Mouse (Mus musculus) myocyte (in vitro differentiated cells): ENCODE measurements around the gene Rnf207. TPM values are rescaled to one million over a fixed set of nuclear protein-coding genes. Genes with fewer than 3 reads are reported as not detected.

Experiments
- H3K27me3 ChIP-seq: one replicate; pipeline ENCODE4 v1.6.1; 2011; ENCODE audit not compliant: control insufficient read depth, insufficient read depth, insufficient read length
- H3K36me3 ChIP-seq: one replicate; pipeline ENCODE4 v1.6.1; 2011; ENCODE audit not compliant: control insufficient read depth, insufficient read depth
- H3K4me2 ChIP-seq: one replicate; pipeline ENCODE4 v1.6.1; 2011; ENCODE audit warnings: low read depth, control low read depth
- H3K4me3 ChIP-seq: one replicate; pipeline ENCODE4 v1.5.1; 2011; ENCODE audit warnings: mild to moderate bottlenecking, control low read depth, moderate library complexity
- H3K79me2 ChIP-seq: one replicate; pipeline ENCODE4 v1.6.1; 2011; ENCODE audit not compliant: control insufficient read depth, insufficient read depth
- H3ac ChIP-seq: one replicate; pipeline ENCODE4 v1.6.1; 2011; ENCODE audit not compliant: control insufficient read depth, insufficient read length
- CEBPB ChIP-seq: IDR thresholded peaks from 2 replicates; pipeline ENCODE4 v1.6.1; 2011; ENCODE audit warnings: mild to moderate bottlenecking, moderate library complexity; ENCODE audit not compliant: poor library complexity, insufficient read depth, severe bottlenecking
- E2F4 ChIP-seq: IDR thresholded peaks from one replicate; pipeline ENCODE4 v1.6.1; 2011; ENCODE audit warnings: mild to moderate bottlenecking, control low read depth, moderate library complexity; ENCODE audit not compliant: insufficient read depth
- MAX ChIP-seq: IDR thresholded peaks from one replicate; pipeline ENCODE4 v1.6.1; 2011; ENCODE audit warnings: low read depth, mild to moderate bottlenecking, control low read depth
- MYOD1 ChIP-seq, 3 experiments: IDR thresholded peaks; one replicate each; pipeline ENCODE4 v1.6.1; 2011; ENCODE audit warnings: control low read depth in 2 of 3, low read depth in 2 of 3, mild to moderate bottlenecking in 2 of 3, moderate library complexity in 1 of 3; ENCODE audit not compliant: insufficient read length in 2 of 3, control insufficient read depth in 1 of 3
- MYOG ChIP-seq, 3 experiments: IDR thresholded peaks; one replicate each; pipeline ENCODE4 v1.6.1; 2011; ENCODE audit warnings: control low read depth in 2 of 3, low read depth in 2 of 3, mild to moderate bottlenecking in 2 of 3; ENCODE audit not compliant: insufficient read length in 2 of 3, control insufficient read depth in 1 of 3, insufficient read depth in 1 of 3
- POLR2A ChIP-seq: IDR thresholded peaks from one replicate; pipeline ENCODE4 v1.6.1; 2011; ENCODE audit warnings: low read depth, mild to moderate bottlenecking, control low read depth, moderate library complexity; ENCODE audit not compliant: insufficient read length
- POLR2AphosphoS2 ChIP-seq: IDR thresholded peaks from one replicate; pipeline ENCODE4 v1.6.1; 2011; ENCODE audit warnings: low read depth, control low read depth; ENCODE audit not compliant: insufficient read length
- REST ChIP-seq: IDR thresholded peaks from one replicate; pipeline ENCODE4 v1.6.1; 2011; ENCODE audit warnings: mild to moderate bottlenecking, control low read depth, moderate library complexity; ENCODE audit not compliant: insufficient read depth, insufficient read length
- SRF ChIP-seq: IDR thresholded peaks from one replicate; pipeline ENCODE4 v1.6.1; 2011; ENCODE audit warnings: low read depth; ENCODE audit not compliant: control insufficient read depth, insufficient read length
- TCF12 ChIP-seq: IDR thresholded peaks from one replicate; pipeline ENCODE4 v1.6.1; 2011; ENCODE audit warnings: mild to moderate bottlenecking, control low read depth; ENCODE audit not compliant: poor library complexity, insufficient read depth, severe bottlenecking
- TCF3 ChIP-seq: IDR thresholded peaks from one replicate; pipeline ENCODE4 v1.6.1; 2011; ENCODE audit warnings: low read depth, control low read depth; ENCODE audit not compliant: insufficient read length
- USF1 ChIP-seq: IDR thresholded peaks from one replicate; pipeline ENCODE4 v1.6.1; 2011; ENCODE audit warnings: low read depth, mild to moderate bottlenecking, control low read depth, moderate library complexity
- polyA plus RNA-seq: library from polyadenylated mRNA; unstranded; fragments of >200 nt; fragmentation: generic; extraction: Trizol; gene quantifications from one replicate; pipeline ENCODE4 v1.2.1, GENCODE M21; 2012; ENCODE audit warnings: missing spikeins

Rnf207 gene
- polyA plus RNA-seq, 1 experiment = 0.52 TPM

DNA sequence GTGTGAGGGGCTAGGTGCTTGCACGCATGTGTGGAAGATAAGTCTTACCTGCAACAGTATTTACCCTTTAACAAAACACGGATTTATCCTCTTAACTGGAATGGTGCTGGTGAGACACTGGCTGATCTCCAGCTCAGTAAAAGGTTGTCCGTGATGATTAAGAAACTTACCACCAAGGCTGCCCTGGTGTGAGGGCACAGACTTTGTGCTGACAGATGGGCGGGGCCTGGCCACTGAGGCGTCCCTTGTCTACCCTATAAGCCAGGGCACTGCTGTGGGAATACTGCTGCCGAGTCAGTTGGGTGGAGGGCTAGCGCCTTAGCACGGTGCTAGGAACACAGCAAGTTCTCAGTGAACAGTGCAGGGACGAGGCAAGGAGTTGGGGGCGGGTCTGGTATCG lies 16.8 kb downstream of the Rnf207 start:
- Histone ChIP-seq H3K4me3 (no peak overlapping the region), H3K36me3 (no peaks in the 10 kb centered on the region), H3K4me2 (no peak overlapping the region), H3K27me3 (no peaks in the 10 kb centered on the region), H3K79me2 (peaks cover 10% of the 10 kb centered on the region), H3ac (no peak overlapping the region)
- TF ChIP-seq E2F4 (no peak), CEBPB (no peak), REST (no peak), POLR2AphosphoS2 (no peak), MAX (no peak), MYOG (IDR thresholded peaks at IDR 0.05; ENCODE audit: control insufficient read depth in 1 of 3, insufficient read depth in 1 of 3, insufficient read length in 2 of 3, low read depth in 2 of 3) (no peak), TCF12 (no peak), MYOD1 (IDR thresholded peaks at IDR 0.05; ENCODE audit: control insufficient read depth in 1 of 3, insufficient read length in 2 of 3, low read depth in 2 of 3) (no peak), TCF3 (no peak)

DNA sequence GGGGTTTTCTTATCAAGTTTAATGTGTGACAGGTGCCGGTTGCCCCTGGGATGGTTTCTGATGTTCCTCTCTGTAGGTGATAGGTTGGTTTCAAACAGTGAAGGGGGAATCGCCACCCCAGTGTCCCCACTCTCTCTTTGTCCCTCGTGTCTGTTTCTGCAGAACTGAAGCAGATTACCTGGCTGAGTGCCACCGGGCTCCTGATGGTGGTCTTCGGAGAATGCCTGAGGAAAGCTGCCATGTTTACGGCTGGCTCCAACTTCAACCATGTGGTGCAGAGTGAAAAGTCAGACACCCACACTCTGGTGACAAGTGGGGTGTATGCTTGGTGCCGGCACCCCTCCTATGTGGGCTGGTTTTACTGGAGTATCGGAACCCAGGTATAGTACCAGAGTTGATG lies 18.4 kb downstream of the Rnf207 start:
- Histone ChIP-seq H3K4me3 (no peak overlapping the region), H3K79me2 (peaks cover 10% of the 10 kb centered on the region), H3K4me2 (no peak overlapping the region), H3K27me3 (no peaks in the 10 kb centered on the region), H3K36me3 (no peaks in the 10 kb centered on the region), H3ac (no peak overlapping the region)
- TF ChIP-seq MAX = no peak

DNA sequence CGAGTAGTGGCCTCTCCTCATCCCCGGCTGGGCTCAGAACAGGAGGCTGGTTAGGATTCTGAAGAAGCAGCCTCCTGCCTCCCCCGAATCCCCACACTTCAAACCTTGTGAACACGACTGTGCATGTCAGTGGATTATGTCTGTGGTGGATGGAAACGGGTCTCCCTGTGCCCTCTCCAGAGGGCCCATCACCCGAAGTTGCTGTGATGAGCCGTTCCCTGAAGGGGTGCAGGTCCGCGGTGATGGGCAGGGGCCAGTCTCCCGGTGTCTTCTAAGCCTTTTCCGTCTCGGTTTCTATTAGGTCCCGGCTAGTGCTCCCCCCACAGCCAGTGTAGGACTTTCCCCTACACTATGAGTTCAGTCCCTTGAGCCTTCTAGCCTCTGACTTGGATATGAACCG lies 20.0 kb downstream of the Rnf207 start:
- Histone ChIP-seq H3K79me2 (peaks cover 10% of the 10 kb centered on the region), H3ac (no peak overlapping the region), H3K4me2 (peak overlapping the region; percentile 86), H3K4me3 (peak overlapping the region; percentile 45), H3K36me3 (no peaks in the 10 kb centered on the region), H3K27me3 (no peaks in the 10 kb centered on the region)
- no peak for TF ChIP-seq TCF12
- no peak for TF ChIP-seq USF1
- TF ChIP-seq TCF3 = no peak
- TF ChIP-seq POLR2AphosphoS2 = no peak
- TF ChIP-seq MAX = no peak
- no peak for TF ChIP-seq REST
- TF ChIP-seq MYOD1 (IDR thresholded peaks at IDR 0.05; ENCODE audit: control insufficient read depth in 1 of 3, insufficient read length in 2 of 3, low read depth in 2 of 3) = no peak
- no peak for TF ChIP-seq E2F4
- no peak for TF ChIP-seq CEBPB
- TF ChIP-seq MYOG (IDR thresholded peaks at IDR 0.05; ENCODE audit: control insufficient read depth in 1 of 3, insufficient read depth in 1 of 3, insufficient read length in 2 of 3, low read depth in 2 of 3) = no peak
- no peak for TF ChIP-seq SRF
- no peak for TF ChIP-seq POLR2A

DNA sequence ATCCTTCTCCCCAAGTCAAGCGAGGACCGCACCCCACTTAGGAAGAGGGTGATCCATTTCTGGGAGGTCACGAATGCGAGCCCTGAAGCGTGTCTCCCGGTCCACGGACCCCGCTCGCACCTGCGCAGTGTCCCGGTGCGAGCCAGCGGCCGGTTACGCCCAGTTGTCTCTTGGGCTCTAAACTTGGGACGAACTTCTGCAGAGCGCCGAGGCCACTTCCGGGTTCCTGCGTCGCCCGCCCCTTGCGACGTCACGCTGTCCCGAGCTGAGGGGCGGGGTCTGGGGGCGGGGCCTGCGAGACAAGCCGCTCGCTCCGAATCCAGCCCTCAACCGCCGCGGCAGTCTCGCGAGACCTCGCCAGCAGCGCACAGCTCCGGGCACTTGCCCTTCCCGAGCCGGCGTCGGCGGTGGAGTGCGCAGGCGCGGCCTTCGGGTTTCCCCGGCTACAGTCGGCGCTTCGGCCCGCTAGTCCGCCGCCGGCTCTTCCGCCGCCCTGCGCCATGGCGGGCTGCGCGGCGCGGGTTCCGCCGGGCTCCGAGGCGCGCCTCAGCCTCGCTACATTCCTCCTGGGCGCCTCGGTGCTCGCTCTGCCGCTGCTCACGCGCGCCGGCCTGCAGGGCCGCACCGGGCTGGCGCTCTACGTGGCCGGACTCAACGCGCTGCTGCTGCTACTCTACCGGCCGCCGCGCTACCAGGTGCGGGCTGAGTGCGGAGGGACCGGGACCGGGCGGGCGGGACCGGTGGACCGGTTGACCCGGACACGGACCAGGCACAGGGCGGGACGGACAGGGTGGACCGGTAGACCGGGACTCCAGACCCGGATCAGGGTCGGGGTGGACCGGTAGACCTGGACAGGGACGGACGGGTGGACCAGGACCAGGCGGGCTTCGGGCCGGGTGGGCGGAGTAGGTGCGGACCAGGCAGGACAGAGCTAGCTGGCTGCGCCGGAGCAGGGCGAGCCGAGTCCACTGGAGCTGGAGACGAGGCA lies 21.6 kb downstream of the Rnf207 start, which contains the start of gene Icmt:
Gene Icmt, plus strand, starts transcription at position 354 of the 988 bp plus-strand sequence.
- Histone ChIP-seq H3ac (peak within 1 kb of the TSS; percentile 81), H3K4me3 (peak within 1 kb of the TSS; percentile 45), H3K4me2 (peak within 1 kb of the TSS; percentile 98), H3K79me2 (peaks cover 10% of the 10 kb centered on the region), H3K27me3 (peaks cover 15% of the 10 kb centered on the region), H3K36me3 (no peaks in the 10 kb centered on the region)
- TF ChIP-seq POLR2A = peak; percentile 77
- peak; percentile 75 for TF ChIP-seq POLR2AphosphoS2
- TF ChIP-seq CEBPB = no peak
- peak in 1 of 3 experiments; percentile 21 for TF ChIP-seq MYOD1 (IDR thresholded peaks at IDR 0.05; ENCODE audit: control insufficient read depth in 1 of 3, insufficient read length in 2 of 3, low read depth in 2 of 3)
- peak in 1 of 3 experiments; percentile 45 for TF ChIP-seq MYOG (IDR thresholded peaks at IDR 0.05; ENCODE audit: control insufficient read depth in 1 of 3, insufficient read depth in 1 of 3, insufficient read length in 2 of 3, low read depth in 2 of 3)

DNA sequence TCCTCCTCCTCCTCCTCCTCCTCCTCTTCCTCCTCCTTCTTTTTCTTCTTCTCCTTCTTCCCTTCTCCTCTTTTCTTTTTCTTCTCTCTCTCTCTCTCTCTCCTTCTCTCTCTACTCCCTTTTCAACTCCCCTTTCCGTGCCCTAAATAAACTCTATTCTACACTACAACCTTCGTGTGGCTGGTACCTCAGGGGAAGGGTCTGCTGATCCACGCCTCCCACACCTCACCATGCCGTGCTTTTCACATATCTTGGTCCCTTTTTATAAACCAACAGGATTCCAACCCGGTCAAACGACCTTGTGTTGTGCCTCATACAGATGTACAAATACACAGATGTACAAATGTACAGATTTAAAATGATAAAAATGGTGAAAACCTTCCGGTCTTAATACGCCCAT lies 22.4 kb downstream of the Rnf207 start:
- peak overlapping the region; percentile 45 for H3K4me3 ChIP-seq
- H3ac ChIP-seq = no peak overlapping the region
- peaks cover 10% of the 10 kb centered on the region for H3K79me2 ChIP-seq
- peaks cover 22% of the 10 kb centered on the region for H3K27me3 ChIP-seq
- TF ChIP-seq MYOD1 (IDR thresholded peaks at IDR 0.05; ENCODE audit: control insufficient read depth in 1 of 3, insufficient read length in 2 of 3, low read depth in 2 of 3) (no peak), E2F4 (no peak), MAX (no peak), USF1 (no peak), CEBPB (no peak), POLR2A (no peak), REST (no peak), TCF3 (no peak), MYOG (IDR thresholded peaks at IDR 0.05; ENCODE audit: control insufficient read depth in 1 of 3, insufficient read depth in 1 of 3, insufficient read length in 2 of 3, low read depth in 2 of 3) (no peak), SRF (no peak), POLR2AphosphoS2 (no peak), TCF12 (no peak)
- H3K4me2 ChIP-seq = peak overlapping the region; percentile 98
- no peaks in the 10 kb centered on the region for H3K36me3 ChIP-seq
